Mouse (Mus musculus) gastrocnemius, adult 2 months (tissue): ENCODE measurements around the gene Tmem184a. TPM values are rescaled to one million over a fixed set of nuclear protein-coding genes. Genes with fewer than 3 reads are reported as not detected.

Source experiments
- DNase-seq: peaks from one replicate; pipeline ENCODE4 v3.0.0; 2022
- H3K27ac ChIP-seq: fragments of 200-600 bp; 2 replicates; pipeline ENCODE4 v1.8.1; 2022; ENCODE audit warnings: mild to moderate bottlenecking
- H3K4me3 ChIP-seq: fragments of 200-600 bp; 2 replicates; pipeline ENCODE4 v1.8.1; 2022; ENCODE audit warnings: mild to moderate bottlenecking, moderate library complexity
- CTCF ChIP-seq: fragments of 200-600 bp; IDR thresholded peaks from 2 replicates; pipeline ENCODE4 v1.8.1; 2022; ENCODE audit warnings: antibody characterized with exemption, mild to moderate bottlenecking, moderate library complexity
- intact Hi-C: fragments of 180-260 bp; cut with DNase I; formaldehyde crosslinking; loops from one replicate; pipeline ENCODE4 v1.15.1; 2025
- long read RNA-seq, 2 experiments: library from polyadenylated mRNA; stranded (forward); transcript quantifications; one replicate each; pipeline ENCODE4 v2.0.0; 2021
- total RNA-seq, 2 experiments: library from RNA; stranded (reverse); gene quantifications; 2 replicates each; pipeline ENCODE4 v1.2.3; 2021

The Tmem184a gene
- total RNA-seq = under 1 TPM; 0.87 to 0.95 TPM
- long read RNA-seq, experiment 1, partial matches to known transcripts = 0 of 6 reads
- long read RNA-seq, experiment 1, other reads (novel, unspliced or antisense) = 2 of 6 reads
- long read RNA-seq, experiment 2, partial matches to known transcripts = 0 of 3 reads
- long read RNA-seq, experiment 2, other reads (novel, unspliced or antisense) = 1 of 3 reads

DNA sequence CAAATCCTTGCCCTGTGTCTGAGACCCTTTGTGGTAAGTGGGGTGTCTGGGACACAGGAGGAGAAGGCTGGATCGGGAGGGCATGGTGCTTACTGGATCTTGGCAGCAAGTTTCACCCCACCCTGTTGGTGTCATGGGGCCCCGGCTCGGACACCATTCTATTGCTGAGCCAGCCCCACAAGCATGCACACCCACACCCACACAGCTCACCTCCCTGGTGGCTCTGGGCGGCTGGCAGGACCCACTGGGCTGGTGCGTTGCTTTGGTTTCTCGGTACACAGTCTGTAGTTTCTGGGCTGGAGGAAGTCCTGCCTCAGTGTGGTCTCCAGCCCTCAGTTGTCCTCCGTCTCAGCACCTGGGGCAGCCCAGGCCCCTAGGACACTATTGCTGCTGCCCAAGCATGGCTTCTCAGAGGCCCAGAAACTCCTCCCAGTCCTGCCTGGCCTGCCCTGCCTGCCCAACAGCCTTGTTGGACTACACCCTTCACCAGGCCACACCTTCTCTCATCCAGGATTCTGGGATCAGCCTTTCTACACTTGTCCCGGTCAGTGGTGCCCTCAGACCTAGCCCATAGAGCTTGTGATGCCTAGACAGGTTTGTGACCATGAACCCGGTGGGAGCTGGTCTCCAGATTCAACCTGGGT lies at the start of gene Tmem184a:
TSS of gene Tmem184a (minus strand) at position 380 of the 644 bp plus-strand sequence.
- no peak within 1 kb of the TSS for H3K4me3 ChIP-seq
- intact Hi-C loops = loop anchor here (5.0 to 10.0 kb wide), 2 partner anchors 42 to 105 kb away; partner anchors contain the start of gene Ints1

DNA sequence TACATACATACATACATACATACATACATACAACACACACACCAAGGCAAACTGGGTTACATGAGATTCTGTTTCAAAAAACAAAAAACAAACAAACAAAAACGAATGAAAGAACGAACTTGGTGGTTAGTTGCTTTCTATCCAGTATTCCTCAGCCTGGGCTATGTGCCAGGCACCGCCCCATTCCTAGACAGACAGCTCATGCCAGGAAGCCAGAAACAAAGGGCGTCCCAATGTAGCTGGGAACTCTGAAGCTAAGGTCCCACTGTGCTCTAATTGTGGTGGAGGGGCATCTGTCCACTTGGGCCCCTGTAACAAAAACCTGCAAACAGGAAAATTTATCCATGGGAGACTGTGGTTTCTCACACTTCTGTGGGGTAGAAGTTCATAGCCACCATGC lies 43.0 kb upstream of the Tmem184a start:
- no peak overlapping the region for H3K4me3 ChIP-seq
- TF ChIP-seq CTCF = no peak
- intact Hi-C loops = no loop called here
- DNase-seq = peak; percentile 41
- no peak overlapping the region for H3K27ac ChIP-seq

More for the DNA sequence above, at the start of gene Tmem184a:
- DNase-seq = no peak
- no peak within 1 kb of the TSS for H3K27ac ChIP-seq
- TF ChIP-seq CTCF = no peak

DNA sequence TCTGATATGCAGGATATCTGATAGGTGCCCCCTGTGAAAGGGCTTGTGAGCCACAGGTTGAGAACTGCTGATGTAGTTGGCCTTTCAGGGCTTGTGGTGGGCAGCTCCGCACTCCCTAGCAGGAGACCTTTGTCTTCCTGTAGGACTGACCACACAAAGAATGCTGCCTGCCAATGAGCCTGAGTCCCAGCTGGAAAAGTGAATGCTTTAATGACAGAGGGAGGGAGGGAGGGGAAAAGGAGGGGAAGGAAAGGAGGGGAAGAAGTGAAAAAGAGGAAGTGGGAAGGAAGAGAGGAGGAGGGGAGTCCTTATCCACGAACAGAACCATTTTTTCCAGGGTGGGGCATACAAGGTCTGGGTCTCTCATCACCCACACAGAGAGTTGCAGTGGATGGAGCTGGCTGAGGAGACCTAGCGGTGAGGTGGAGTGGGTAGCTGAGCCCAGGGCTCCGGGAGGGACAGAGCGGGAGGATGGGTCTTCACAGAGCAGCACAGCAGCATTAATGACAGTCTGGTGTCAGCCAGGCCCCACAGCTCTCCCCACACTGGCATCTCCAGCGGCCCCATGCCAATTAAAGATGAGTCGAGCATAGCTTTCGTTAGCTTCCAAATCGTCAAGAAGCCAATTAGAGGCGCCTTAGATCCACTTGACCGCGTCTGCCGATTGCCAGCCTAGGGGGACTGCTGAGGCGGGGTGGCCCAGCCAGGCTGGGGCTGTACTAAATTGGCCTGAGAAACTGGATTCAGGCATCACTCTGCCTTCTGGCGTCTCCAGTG lies 40.8 kb upstream of the Tmem184a start:
- no peak for TF ChIP-seq CTCF
- Histone ChIP-seq H3K27ac (no peak overlapping the region), H3K4me3 (no peak overlapping the region)
- no peak for DNase-seq
- intact Hi-C loops = no loop called here

DNA sequence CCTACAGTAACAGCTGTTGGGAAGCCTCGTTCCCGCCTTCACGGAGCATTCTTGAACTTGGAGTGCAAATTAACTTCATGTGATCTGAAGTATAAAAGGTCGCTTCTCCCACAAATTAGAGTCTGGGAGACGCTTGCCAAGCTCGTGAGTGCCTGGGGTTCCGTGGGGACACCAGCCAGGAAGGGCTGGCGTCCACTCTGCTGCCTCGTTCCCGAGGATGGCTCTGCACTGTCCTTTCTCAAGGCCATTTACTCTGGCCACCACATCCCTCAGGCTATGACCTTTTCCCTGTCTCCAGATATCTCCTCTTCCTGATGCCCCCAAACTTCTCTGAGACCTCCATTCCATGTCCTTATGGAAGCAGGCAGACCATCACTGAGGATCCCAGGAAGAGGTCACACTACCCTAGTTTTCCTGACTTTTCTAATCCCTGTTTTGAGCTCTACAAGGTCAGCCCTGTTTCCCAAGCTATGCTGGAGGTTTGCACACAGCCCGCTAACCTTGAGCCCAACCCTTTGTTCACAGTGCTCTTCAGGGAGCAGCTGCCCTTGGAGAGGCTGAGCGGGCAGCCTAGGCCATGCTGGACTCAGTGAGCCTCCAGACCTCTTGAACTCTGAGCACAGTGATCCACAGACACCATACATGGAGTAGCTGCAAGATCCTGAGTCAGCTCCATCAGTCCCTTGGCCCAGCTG lies 30.1 kb upstream of the Tmem184a start:
- Histone ChIP-seq H3K27ac (no peak overlapping the region), H3K4me3 (no peak overlapping the region)
- no peak for DNase-seq
- intact Hi-C loops = no loop called here
- TF ChIP-seq CTCF = no peak

DNA sequence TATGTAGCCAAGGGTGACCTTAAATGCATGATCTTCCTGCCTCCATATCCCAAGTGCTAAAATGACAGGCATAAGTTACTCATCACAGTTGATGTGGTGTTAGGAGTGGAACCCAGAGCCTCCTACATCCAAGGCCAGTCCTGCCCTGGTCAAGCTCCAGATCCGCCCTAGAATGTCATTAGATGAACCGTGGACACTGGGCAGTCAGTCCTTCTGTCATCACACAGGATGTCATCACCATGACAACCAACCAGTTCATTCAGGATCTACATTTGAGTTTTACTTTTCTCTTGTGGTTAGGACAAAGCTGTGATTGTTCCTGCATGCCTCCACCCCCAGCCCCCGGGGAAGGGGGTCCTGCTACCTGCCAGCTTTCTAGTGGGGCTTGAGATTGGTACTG lies 19.4 kb upstream of the Tmem184a start:
- intact Hi-C loops = loop anchor here (2.0 to 10.0 kb wide), 5 partner anchors 302 to 698 kb away; partner anchors contain the start of gene Eif3b
- H3K27ac ChIP-seq = no peak overlapping the region
- no peak overlapping the region for H3K4me3 ChIP-seq
- DNase-seq = no peak
- TF ChIP-seq CTCF = no peak

DNA sequence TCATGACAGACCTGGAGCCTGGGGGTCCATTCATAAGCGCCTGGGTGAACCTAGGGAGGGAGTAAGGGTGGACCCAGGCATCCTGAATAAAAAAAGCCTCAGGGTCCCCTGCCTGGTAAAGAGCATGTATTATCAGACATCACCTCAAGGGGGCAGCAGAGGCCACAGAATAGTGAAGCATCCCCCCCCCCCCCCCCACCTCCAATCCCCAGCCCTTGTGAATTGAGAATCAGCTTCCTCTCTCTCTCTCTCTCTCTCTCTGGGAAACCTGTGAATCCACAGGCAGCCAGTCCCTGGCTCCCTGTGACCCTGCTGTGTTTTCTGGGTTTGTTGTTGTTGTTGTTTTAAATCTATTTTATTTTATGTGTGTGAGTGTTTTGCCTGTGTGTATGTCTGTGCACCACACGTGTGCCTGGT lies 18.8 kb upstream of the Tmem184a start:
- Histone ChIP-seq H3K27ac (no peak overlapping the region), H3K4me3 (no peak overlapping the region)
- intact Hi-C loops = loop anchor here (2.0 to 10.0 kb wide), 5 partner anchors 302 to 699 kb away; partner anchors contain the start of gene Eif3b
- DNase-seq = peak; percentile 63
- peak; percentile 68 for TF ChIP-seq CTCF

DNA sequence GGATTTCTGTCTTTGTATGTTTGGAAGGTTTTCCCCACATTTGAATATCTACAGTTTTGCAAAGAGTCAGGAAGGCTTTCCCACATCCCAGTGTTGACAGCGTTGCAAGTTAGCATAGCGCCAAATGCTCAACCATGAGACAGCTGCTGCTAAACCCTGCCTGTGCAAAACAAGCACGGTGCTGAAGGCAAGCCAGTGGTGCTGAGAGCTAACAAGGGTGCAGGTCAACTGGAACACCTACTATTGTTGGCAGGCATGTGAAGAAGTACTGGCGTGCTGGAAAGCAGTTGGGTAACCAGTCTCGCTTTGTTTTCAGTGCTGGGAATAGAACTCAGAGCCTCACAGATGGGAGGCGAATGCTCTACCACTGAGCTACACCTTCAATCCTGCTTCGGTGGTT lies 16.0 kb upstream of the Tmem184a start:
- Histone ChIP-seq H3K27ac (no peak overlapping the region), H3K4me3 (no peak overlapping the region)
- no peak for DNase-seq
- intact Hi-C loops = loop anchor here (5.0 to 10.0 kb wide), 3 partner anchors 502 to 702 kb away; partner anchors contain the start of gene Eif3b
- no peak for TF ChIP-seq CTCF

DNA sequence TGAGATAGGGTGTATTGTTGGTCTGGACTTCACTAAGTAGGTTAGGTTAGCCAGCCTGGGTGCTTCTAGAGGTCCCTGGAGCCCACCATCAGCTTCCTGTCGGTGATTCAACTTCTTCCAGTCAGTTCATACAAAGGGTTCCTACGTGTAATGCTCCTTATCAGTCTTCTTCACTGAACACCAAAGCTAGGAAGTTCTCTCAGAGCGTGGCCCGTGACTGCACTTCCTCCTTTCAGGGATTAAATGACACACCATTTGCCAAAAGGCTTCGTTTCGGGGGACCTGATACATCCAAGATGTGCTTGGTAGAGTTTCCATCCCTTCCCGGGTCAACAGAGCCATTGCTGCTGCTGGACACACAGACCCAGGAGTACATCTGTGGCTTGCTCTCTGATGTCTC lies 12.4 kb upstream of the Tmem184a start:
- Histone ChIP-seq H3K4me3 (no peak overlapping the region), H3K27ac (no peak overlapping the region)
- no peak for TF ChIP-seq CTCF
- no peak for DNase-seq
- intact Hi-C loops = loop anchor here (10.0 kb wide), 1 partner anchor 583 kb away; the partner anchor contains the start of gene Eif3b

DNA sequence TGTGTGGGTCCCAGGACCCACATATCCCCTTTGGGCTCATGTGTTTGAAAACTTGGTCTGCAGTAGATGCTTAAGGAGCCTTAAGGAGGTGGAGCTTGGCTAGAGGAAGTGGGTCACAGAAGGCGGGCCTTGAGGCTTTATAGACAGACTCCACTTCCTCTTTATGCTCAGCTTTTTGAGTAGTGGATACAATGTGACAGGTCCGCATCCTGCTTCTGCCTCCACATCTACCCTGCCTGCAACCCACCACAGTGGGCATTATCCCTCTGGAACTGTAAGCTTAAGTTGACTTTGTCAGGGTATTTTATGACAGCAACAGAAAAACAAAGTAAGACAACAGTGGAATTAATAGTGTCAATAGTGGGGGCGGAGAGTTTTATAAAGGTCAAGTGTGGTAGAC lies 11.0 kb upstream of the Tmem184a start:
- no peak for TF ChIP-seq CTCF
- no peak for DNase-seq
- Histone ChIP-seq H3K27ac (no peak overlapping the region), H3K4me3 (no peak overlapping the region)
- intact Hi-C loops = loop anchor here (10.0 kb wide), 1 partner anchor 584 kb away; the partner anchor contains the start of gene Eif3b

DNA sequence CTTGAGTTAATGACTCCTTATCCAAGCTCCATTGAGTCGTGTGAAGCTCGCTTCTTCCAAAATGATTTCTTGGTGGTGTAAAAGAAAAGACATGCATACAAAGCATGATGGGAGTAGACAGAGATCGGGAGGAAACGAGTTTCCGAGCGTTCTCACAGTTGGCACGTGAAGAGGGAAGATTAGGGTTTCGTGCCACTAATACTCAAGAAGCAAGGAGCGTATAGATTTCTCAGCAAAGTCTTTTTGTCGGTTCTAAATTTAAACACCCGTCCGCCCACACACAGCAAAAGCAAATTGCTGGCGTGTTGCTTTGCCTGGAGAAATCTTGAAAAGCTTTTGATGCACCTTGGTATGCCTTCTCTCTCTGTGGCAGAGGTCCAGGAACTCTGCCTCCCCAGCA lies 9.7 kb upstream of the Tmem184a start:
- DNase-seq = no peak
- TF ChIP-seq CTCF = no peak
- Histone ChIP-seq H3K27ac (no peak overlapping the region), H3K4me3 (no peak overlapping the region)
- intact Hi-C loops = no loop called here

DNA sequence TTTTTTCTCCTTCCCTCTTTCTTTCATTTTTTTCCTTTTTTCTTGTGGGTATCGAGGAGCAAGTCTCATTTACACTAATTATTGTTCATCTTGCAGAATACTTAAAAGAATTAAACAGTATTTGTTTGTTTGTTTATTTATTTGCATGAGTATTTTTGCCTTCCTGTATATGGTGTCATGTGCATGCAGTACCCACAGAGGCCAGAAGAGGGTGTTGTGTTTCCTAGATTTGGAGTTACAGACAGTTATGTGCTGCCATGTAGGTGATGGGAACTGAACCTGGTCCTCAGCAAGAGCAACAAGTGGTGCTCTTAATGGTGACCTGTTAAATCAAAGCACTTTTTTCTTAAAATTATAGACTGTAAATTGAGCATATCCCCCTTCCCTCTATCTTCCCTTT lies 7.9 kb upstream of the Tmem184a start:
- Histone ChIP-seq H3K4me3 (no peak overlapping the region), H3K27ac (no peak overlapping the region)
- TF ChIP-seq CTCF = peak; percentile 57
- no peak for DNase-seq
- intact Hi-C loops = loop anchor here (2.0 kb wide), 1 partner anchor 53 kb away; the partner anchor contains the start of gene Ints1
